In the genomic region with DNA sequence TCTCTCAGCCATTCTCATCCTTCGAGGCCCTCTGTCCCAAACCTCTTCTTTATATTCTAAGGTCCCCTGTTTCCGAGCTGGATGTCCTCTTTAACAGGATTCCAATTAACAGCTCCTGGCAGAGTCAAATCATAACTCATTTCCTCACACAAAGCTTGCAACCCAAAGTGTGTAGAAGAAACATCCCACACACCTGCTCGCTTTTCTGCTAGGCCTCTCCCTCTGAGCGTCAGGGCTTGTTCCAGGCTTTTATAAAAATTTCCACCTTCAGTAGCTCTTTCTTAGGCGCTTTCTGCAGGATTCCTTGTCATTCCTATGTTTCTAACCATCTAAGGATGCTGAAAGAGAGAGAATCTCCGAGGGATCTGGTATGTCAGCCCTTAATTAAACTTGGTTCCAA, we compare ENCODE assay signal across 24 mouse cellular contexts.
"Had no signal": no experiment of that assay in that cellular context is flagged by ENCODE, and none has a peak within 500 bp of the region (broad histone marks: within the 10 kb centered on the region; RNA-seq: fewer than 3 reads in every experiment).

No protein-coding gene starts in this region.

- H3K4me2 ChIP-seq: kidney, embryonic 15.5 days; limb, embryonic 13.5 days; liver, embryonic 12.5 days; liver, embryonic 15.5 days; lung, embryonic 15.5 days; midbrain, embryonic 13.5 days; neural tube, embryonic 13.5 days; stomach, embryonic 15.5 days had no signal

- H3K27me3 ChIP-seq: kidney, embryonic 15.5 days; limb, embryonic 13.5 days; liver, embryonic 12.5 days; liver, embryonic 15.5 days; lung, embryonic 15.5 days; megakaryocyte, embryonic 14.5 days; midbrain, embryonic 13.5 days; neural tube, embryonic 13.5 days; stomach, embryonic 15.5 days had no signal

- H3K9me3 ChIP-seq: limb, embryonic 10.5 days; limb, embryonic 13.5 days; liver, embryonic 12.5 days; liver, embryonic 15.5 days; lung, embryonic 15.5 days; midbrain, embryonic 10.5 days; midbrain, embryonic 13.5 days; neural tube, embryonic 13.5 days; stomach, embryonic 15.5 days had no signal

- H3K27ac ChIP-seq: kidney, embryonic 15.5 days; limb, embryonic 10.5 days; limb, embryonic 13.5 days; liver, embryonic 12.5 days; liver, embryonic 15.5 days; lung, embryonic 15.5 days; midbrain, embryonic 10.5 days; midbrain, embryonic 13.5 days; neural tube, embryonic 13.5 days; stomach, embryonic 15.5 days had no signal

- H3K4me3 ChIP-seq: kidney, embryonic 15.5 days; limb, embryonic 10.5 days; limb, embryonic 13.5 days; liver, embryonic 12.5 days; liver, embryonic 15.5 days; lung, embryonic 15.5 days; megakaryocyte, embryonic 14.5 days; midbrain, embryonic 10.5 days; midbrain, embryonic 13.5 days; myocyte; neural tube, embryonic 13.5 days; stomach, embryonic 15.5 days had no signal

- ATAC-seq: liver, embryonic 12.5 days; midbrain, embryonic 16.5 days had no signal

- H3K9ac ChIP-seq: kidney, embryonic 15.5 days; limb, embryonic 13.5 days; liver, embryonic 12.5 days; liver, embryonic 15.5 days; lung, embryonic 15.5 days; midbrain, embryonic 13.5 days; neural tube, embryonic 13.5 days; stomach, embryonic 15.5 days had no signal

- DNase-seq: kidney, postnatal 10 days; kidney, postnatal 36 days; layer of hippocampus, adult 9-11 months; liver; lung, adult 18-20 months; lung, postnatal 10 days; lung, postnatal 36 days; right cerebral cortex, postnatal 25 days; spleen, adult 18-20 months; thymus, adult 18-20 months; thymus, postnatal 36 days had no signal

- H3K36me3 ChIP-seq: kidney, embryonic 15.5 days; limb, embryonic 10.5 days; limb, embryonic 13.5 days; liver, embryonic 12.5 days; liver, embryonic 15.5 days; lung, embryonic 15.5 days; midbrain, embryonic 10.5 days; midbrain, embryonic 13.5 days; neural tube, embryonic 13.5 days; stomach, embryonic 15.5 days had no signal

- H3K4me1 ChIP-seq: kidney, embryonic 15.5 days; limb, embryonic 13.5 days; liver, embryonic 12.5 days; liver, embryonic 15.5 days; lung, embryonic 15.5 days; megakaryocyte, embryonic 14.5 days; midbrain, embryonic 10.5 days; neural tube, embryonic 13.5 days; stomach, embryonic 15.5 days had no signal
